Mouse (Mus musculus): ENCODE results near the gene Lrcol1. TPM values are rescaled to one million over a fixed set of nuclear protein-coding genes. Genes with fewer than 3 reads are reported as not detected.

Lrcol1 gene
- polyA plus RNA-seq, 1 experiment from 2014 or later = not detected

DNA sequence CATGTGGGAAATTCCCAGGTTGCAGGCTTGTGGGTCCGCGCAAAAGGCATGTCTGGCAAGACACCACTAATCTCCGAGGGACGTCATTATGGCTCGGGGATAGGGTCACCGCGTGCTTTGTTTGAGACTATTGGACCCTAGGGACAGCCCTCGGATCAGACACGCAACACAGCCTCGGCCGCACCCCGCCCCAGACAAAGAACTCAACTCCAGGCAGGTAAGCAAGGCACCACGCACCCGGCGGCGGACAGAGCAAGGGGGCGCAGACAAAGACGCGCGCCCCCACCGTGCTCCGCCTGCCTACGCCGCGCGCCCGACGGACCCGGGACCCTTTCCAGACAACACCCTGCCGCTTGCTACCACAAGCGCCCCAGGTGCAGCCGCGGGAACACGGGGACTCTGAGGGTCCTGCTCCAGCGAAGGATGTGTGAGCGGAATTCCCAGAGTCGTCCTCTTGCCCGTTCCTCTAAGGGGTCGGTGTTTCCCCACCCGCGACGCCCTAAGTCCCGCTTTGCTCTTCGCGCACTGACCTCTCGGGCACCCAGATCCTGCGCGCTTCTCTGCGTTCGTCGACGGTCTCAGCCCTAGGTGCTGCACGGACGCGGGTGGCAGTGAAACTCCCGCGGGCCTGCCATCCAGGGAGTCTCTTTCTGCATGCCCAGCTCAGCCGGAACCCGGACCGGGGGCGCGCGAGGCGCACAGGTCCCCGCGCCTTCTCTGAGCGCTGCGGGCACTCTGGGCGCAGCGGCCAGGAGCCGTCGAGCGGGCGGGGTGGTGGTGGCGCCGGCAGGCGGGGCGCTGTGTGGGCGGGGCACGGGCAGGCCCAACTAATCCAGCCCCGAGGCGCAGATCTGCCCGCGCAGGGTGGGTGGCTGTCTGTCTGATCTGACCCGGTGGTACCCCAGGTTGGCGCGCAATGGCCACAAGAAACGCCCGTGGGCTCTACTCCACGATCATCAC lies 42.1 kb downstream of the Lrcol1 start:
- no peaks in the 10 kb centered on the region for H3K9me3 ChIP-seq
- H3K4me2 ChIP-seq = peak overlapping the region; percentile 58
- peaks cover 24% of the 10 kb centered on the region for H3K4me1 ChIP-seq (replicated peaks)
- H3K9ac ChIP-seq (replicated peaks) = peak overlapping the region; percentile 84
- H3K27ac ChIP-seq = peak overlapping the region; percentile 66
- H3K27me3 ChIP-seq = no peaks in the 10 kb centered on the region
- peak overlapping the region; percentile 84 for H3K4me3 ChIP-seq (replicated peaks)
- ATAC-seq (ENCODE audit: insufficient number of reproducible peaks, insufficient read depth, low FRiP score, low TSS enrichment, low read depth) = peak; percentile 85
- H3K36me3 ChIP-seq = peaks cover 12% of the 10 kb centered on the region; the same call in 1 of the 2 replicates
- WGBS = under 1% methylated on average over 90 of the region's 90 CpGs

- Histone ChIP-seq H3K4me1 (replicated peaks) (peaks cover 25% of the 10 kb centered on the region), H3K27me3 (no peaks in the 10 kb centered on the region), H3K27ac (peak overlapping the region; percentile 66; the same call in 1 of the 2 replicates), H3K4me2 (peak overlapping the region; percentile 58), H3K9ac (replicated peaks) (peak overlapping the region; percentile 84), H3K9me3 (no peaks in the 10 kb centered on the region), H3K4me3 (replicated peaks) (peak overlapping the region; percentile 84), H3K36me3 (peaks cover 7% of the 10 kb centered on the region; the same call in 1 of the 2 replicates)
- 12% methylated on average over 8 of the region's 8 CpGs for WGBS
- ATAC-seq (ENCODE audit: insufficient number of reproducible peaks, insufficient read depth, low FRiP score, low TSS enrichment, low read depth) = no peak
These were observed 42.8 kb downstream of the Lrcol1 start for GRCm38 (mm10) chr5:110387332-110387731.

DNA sequence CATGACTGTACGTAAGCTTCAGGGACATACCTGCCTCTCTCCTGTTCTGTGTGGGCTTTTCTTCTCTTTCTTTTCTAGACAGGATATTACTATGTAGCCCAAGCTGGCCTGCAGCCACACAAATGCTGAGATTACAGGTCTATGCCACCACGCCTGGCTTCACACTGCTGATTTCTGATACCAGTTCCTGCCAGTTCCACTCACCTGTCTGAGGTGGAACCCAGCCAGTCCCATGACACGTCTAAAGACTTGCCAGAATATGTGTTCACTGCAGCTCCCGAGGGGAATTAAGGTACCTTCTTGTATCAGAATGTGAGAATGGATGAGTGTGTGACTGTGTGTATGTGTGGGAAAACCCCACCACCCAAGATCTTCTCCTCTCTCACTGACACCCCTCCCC lies 46.1 kb downstream of the Lrcol1 start:
- no peak for ATAC-seq (ENCODE audit: insufficient number of reproducible peaks, insufficient read depth, low FRiP score, low TSS enrichment, low read depth)
- no peaks in the 10 kb centered on the region for H3K27me3 ChIP-seq
- no peak overlapping the region for H3K27ac ChIP-seq
- H3K4me2 ChIP-seq = no peak overlapping the region
- no peaks in the 10 kb centered on the region for H3K36me3 ChIP-seq
- WGBS = 85% methylated on average over 4 of the region's 4 CpGs
- H3K9ac ChIP-seq (replicated peaks) = no peak overlapping the region
- H3K9me3 ChIP-seq = no peaks in the 10 kb centered on the region
- peaks cover 23% of the 10 kb centered on the region for H3K4me1 ChIP-seq (replicated peaks)
- no peak overlapping the region for H3K4me3 ChIP-seq (replicated peaks)

DNA sequence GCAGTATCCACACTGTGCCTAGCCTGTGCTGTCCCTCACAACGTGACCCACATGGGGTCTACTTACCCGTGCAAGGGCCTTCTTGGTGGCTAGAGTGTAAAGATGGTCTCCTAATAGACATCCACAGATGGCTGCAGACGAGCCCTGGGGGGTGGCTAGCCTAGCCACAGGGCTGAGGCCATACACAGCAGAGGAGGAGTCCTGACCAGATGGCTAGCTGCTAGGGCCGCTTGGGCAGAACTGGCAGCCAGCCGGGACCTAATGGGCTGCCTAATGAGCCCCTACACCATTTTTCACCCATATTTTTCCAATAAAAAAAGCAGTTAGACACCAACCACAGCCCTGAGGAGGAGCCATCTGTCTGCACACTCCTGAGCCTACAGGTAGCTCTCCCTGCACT lies 48.2 kb downstream of the Lrcol1 start:
- H3K9me3 ChIP-seq = no peaks in the 10 kb centered on the region
- H3K4me3 ChIP-seq (replicated peaks) = no peak overlapping the region
- no peaks in the 10 kb centered on the region for H3K36me3 ChIP-seq
- peaks cover 14% of the 10 kb centered on the region for H3K4me1 ChIP-seq (replicated peaks)
- no peak overlapping the region; the same call in 1 of the 2 replicates for H3K9ac ChIP-seq (replicated peaks)
- no peaks in the 10 kb centered on the region for H3K27me3 ChIP-seq
- ATAC-seq (ENCODE audit: insufficient number of reproducible peaks, insufficient read depth, low FRiP score, low TSS enrichment, low read depth) = peak; percentile 37; the same call in 1 of the 2 replicates
- 0 out of 2 replicates have a peak overlapping the region, but pooled peaks have one; percentile 17 for H3K27ac ChIP-seq
- 38% methylated on average over 5 of the region's 5 CpGs for WGBS
- H3K4me2 ChIP-seq = no peak overlapping the region

- H3K4me1 ChIP-seq (replicated peaks) = peaks cover 14% of the 10 kb centered on the region
- no peak overlapping the region for H3K4me2 ChIP-seq
- no peaks in the 10 kb centered on the region for H3K36me3 ChIP-seq
- H3K27ac ChIP-seq = no peak overlapping the region
- no peak overlapping the region for H3K4me3 ChIP-seq (replicated peaks)
- WGBS = 85% methylated on average over 5 of the region's 5 CpGs
- H3K9ac ChIP-seq (replicated peaks) = no peak overlapping the region
- H3K9me3 ChIP-seq = no peaks in the 10 kb centered on the region
- ATAC-seq (ENCODE audit: insufficient number of reproducible peaks, insufficient read depth, low FRiP score, low TSS enrichment, low read depth) = no peak
- no peaks in the 10 kb centered on the region for H3K27me3 ChIP-seq
These were observed 50.6 kb downstream of the Lrcol1 start for GRCm38 (mm10) chr5:110395006-110395661.

DNA sequence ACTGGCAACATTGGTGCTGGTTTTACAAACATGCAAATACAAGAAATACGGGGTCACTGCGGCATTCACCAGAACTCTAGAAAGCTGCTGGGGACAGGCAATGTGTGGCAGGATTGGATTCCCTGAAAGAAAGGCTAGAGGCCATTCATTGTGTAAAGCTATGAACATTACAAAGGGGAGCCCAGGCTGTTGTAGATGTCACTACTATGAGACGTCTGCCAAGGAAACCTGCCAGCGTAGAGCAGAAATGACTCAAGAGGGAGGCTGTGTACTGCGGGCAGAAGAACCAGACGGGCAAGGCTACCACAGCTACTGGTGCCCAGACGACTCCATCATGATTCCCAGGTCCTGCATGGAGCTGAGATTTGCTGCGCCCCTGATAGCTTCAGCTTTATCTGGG lies 56.6 kb downstream of the Lrcol1 start:
- H3K9me3 ChIP-seq = no peaks in the 10 kb centered on the region
- no peak overlapping the region for H3K9ac ChIP-seq (replicated peaks)
- H3K27ac ChIP-seq = no peak overlapping the region
- WGBS = 93% methylated on average over 8 of the region's 8 CpGs
- no peaks in the 10 kb centered on the region for H3K36me3 ChIP-seq
- no peak overlapping the region for H3K4me3 ChIP-seq (replicated peaks)
- H3K27me3 ChIP-seq = no peaks in the 10 kb centered on the region
- no peaks in the 10 kb centered on the region for H3K4me1 ChIP-seq (replicated peaks)
- no peak for ATAC-seq (ENCODE audit: insufficient number of reproducible peaks, insufficient read depth, low FRiP score, low TSS enrichment, low read depth)
- no peak overlapping the region for H3K4me2 ChIP-seq

DNA sequence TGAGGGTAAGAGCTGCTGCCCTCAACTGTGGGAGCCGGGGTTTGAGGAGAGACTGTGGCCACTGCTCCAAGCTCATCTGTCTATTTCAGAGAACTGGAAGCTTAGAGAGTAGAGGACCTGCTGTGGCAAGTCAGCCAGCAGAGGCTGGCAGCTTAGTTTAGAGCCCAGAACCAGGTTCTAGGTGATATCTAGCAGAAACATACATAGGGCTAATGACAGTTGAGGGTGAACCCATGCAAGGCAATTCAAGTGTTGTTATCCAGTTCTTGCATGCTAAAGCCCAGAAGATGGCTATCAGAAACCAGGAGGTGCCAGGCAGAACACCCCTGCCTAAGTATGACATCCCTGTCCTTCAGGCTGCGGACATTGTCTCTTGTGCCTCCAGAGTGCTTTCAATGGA lies 58.0 kb downstream of the Lrcol1 start:
- WGBS = 96% methylated on average over 2 of the region's 2 CpGs

DNA sequence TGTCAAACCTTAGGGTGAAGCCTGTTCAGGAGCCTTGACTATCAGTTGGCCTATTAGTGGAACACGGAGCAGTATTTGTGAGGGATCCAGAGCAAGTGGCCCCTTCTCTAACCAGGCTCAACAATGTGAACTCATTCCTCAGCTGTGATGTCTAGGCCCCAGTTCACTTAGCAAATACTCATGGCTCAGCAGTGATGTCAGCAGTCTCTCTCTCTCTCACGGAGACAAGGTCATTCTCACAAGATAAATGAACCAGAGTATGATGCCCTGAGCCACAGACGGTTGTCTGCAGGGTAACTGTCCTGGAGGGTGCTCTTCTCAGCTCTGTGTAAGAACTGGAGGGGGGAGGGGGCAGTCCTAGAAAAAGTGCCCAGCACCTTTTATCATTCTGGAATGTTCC lies 59.4 kb downstream of the Lrcol1 start:
- H3K4me2 ChIP-seq = no peak overlapping the region
- whole genome bisulfite sequencing = 68% methylated on average over 3 of the region's 3 CpGs
- ATAC-seq (ENCODE audit: insufficient number of reproducible peaks, insufficient read depth, low FRiP score, low TSS enrichment, low read depth) = no peak
- no peak overlapping the region for H3K27ac ChIP-seq
- no peaks in the 10 kb centered on the region for H3K36me3 ChIP-seq
- H3K9ac ChIP-seq (replicated peaks) = no peak overlapping the region
- no peak overlapping the region for H3K4me3 ChIP-seq (replicated peaks)
- H3K4me1 ChIP-seq (replicated peaks) = peaks cover 4% of the 10 kb centered on the region; the same call in 1 of the 2 replicates
- no peaks in the 10 kb centered on the region for H3K27me3 ChIP-seq
- H3K9me3 ChIP-seq = no peaks in the 10 kb centered on the region

More for the DNA sequence above, 58.0 kb downstream of the Lrcol1 start:
- no peak overlapping the region for H3K4me3 ChIP-seq (replicated peaks)
- no peaks in the 10 kb centered on the region for H3K27me3 ChIP-seq
- H3K36me3 ChIP-seq = no peaks in the 10 kb centered on the region
- H3K9me3 ChIP-seq = no peaks in the 10 kb centered on the region
- H3K9ac ChIP-seq (replicated peaks) = no peak overlapping the region
- no peak for ATAC-seq (ENCODE audit: insufficient number of reproducible peaks, insufficient read depth, low FRiP score, low TSS enrichment, low read depth)
- H3K4me2 ChIP-seq = no peak overlapping the region
- H3K4me1 ChIP-seq (replicated peaks) = no peaks in the 10 kb centered on the region; the same call in 1 of the 2 replicates
- no peak overlapping the region for H3K27ac ChIP-seq

Other genes with a start within 250 kb of the Lrcol1 start
- 1.8 and 2.0 TPM in 2 replicates for gene Plcxd1, start 244.8 kb upstream of the Lrcol1 start, polyA plus RNA-seq (2016; fragmentation: Nextera tagmentation; extraction: Ambion mirVana)
- 41.7 and 42.5 TPM in 2 replicates for gene Gtpbp6, start 236.5 kb upstream of the Lrcol1 start, polyA plus RNA-seq (2016; fragmentation: Nextera tagmentation; extraction: Ambion mirVana)
- 5.0 and 5.1 TPM in 2 replicates for gene Zfp605, start 234.6 kb upstream of the Lrcol1 start, polyA plus RNA-seq (2016; fragmentation: Nextera tagmentation; extraction: Ambion mirVana)
- 32.4 and 34.2 TPM in 2 replicates for gene Chfr, start 208.9 kb upstream of the Lrcol1 start, polyA plus RNA-seq (2016; fragmentation: Nextera tagmentation; extraction: Ambion mirVana)
- gene Golga3, start 168.0 kb upstream of the Lrcol1 start, polyA plus RNA-seq (2016; fragmentation: Nextera tagmentation; extraction: Ambion mirVana) = 25.1 and 26.6 TPM in 2 replicates
- 41.3 and 43.2 TPM in 2 replicates for gene Ankle2, start 113.7 kb upstream of the Lrcol1 start, polyA plus RNA-seq (2016; fragmentation: Nextera tagmentation; extraction: Ambion mirVana)
- gene Pgam5, start 74.8 kb upstream of the Lrcol1 start, polyA plus RNA-seq (2016; fragmentation: Nextera tagmentation; extraction: Ambion mirVana) = 87.7 and 88.1 TPM in 2 replicates
- 9.7 and 11.0 TPM in 2 replicates for gene Pxmp2, start 58.5 kb upstream of the Lrcol1 start, polyA plus RNA-seq (2016; fragmentation: Nextera tagmentation; extraction: Ambion mirVana)
- gene Pole, start 58.4 kb upstream of the Lrcol1 start, polyA plus RNA-seq (2016; fragmentation: Nextera tagmentation; extraction: Ambion mirVana) = 45.2 and 47.7 TPM in 2 replicates
- gene P2rx2, start 1.5 kb upstream of the Lrcol1 start, polyA plus RNA-seq (2016; fragmentation: Nextera tagmentation; extraction: Ambion mirVana) = 0.74 and 1.1 TPM in 2 replicates
- 27.7 and 31.4 TPM in 2 replicates for gene Fbrsl1, start 103.8 kb downstream of the Lrcol1 start, polyA plus RNA-seq (2016; fragmentation: Nextera tagmentation; extraction: Ambion mirVana)
- 0.09 TPM in 2 replicates for gene Galnt9, start 199.6 kb downstream of the Lrcol1 start, polyA plus RNA-seq (2016; fragmentation: Nextera tagmentation; extraction: Ambion mirVana)